Mouse (Mus musculus): ENCODE results near the gene Gtf3a. TPM values are rescaled to one million over a fixed set of nuclear protein-coding genes. Genes with fewer than 3 reads are reported as not detected.
"Not testable (repeated sequence)": the region's sequence is repeated elsewhere in the genome, so short reads cannot be mapped to it uniquely, and the experiment has no call there.

The Gtf3a gene
- polyA plus RNA-seq, 1 experiment, result 40.5 TPM

- H3K4me1 ChIP-seq (ENCODE audit: control insufficient read depth, insufficient read depth, low read length), result no peaks in the 10 kb centered on the region
- TF ChIP-seq CTCF (IDR thresholded peaks at IDR 0.05; ENCODE audit: borderline replicate concordance, insufficient read depth, low read length), result no peak
- no peak for TF ChIP-seq POLR2A (IDR thresholded peaks at IDR 0.05; ENCODE audit: low read depth, low read length)
- no peak overlapping the region for H3K4me3 ChIP-seq (ENCODE audit: insufficient read depth, low read length)
- no peak overlapping the region for H3K27ac ChIP-seq (ENCODE audit: insufficient read depth, low read length)
Measured at GRCm38 (mm10) chr5:146933466-146933865, 15.0 kb upstream of the Gtf3a start.

GRCm38 (mm10) chr5:146937541-146938503 lies 10.6 kb upstream of the Gtf3a start:
- TF ChIP-seq CTCF (IDR thresholded peaks at IDR 0.05; ENCODE audit: borderline replicate concordance, insufficient read depth, low read length) (no peak), POLR2A (IDR thresholded peaks at IDR 0.05; ENCODE audit: low read depth, low read length) (no peak)
- no peaks in the 10 kb centered on the region for H3K4me1 ChIP-seq (ENCODE audit: control insufficient read depth, insufficient read depth, low read length)
- H3K4me3 ChIP-seq (ENCODE audit: insufficient read depth, low read length), result no peak overlapping the region
- no peak overlapping the region for H3K27ac ChIP-seq (ENCODE audit: insufficient read depth, low read length)

- Histone ChIP-seq H3K4me1 (ENCODE audit: control insufficient read depth, insufficient read depth, low read length) (no peaks in the 10 kb centered on the region), H3K4me3 (ENCODE audit: insufficient read depth, low read length) (no peak overlapping the region), H3K27ac (ENCODE audit: insufficient read depth, low read length) (no peak overlapping the region)
- TF ChIP-seq POLR2A (IDR thresholded peaks at IDR 0.05; ENCODE audit: low read depth, low read length), result no peak
- peak; percentile 30; the same call in 1 of the 2 replicates for TF ChIP-seq CTCF (IDR thresholded peaks at IDR 0.05; ENCODE audit: borderline replicate concordance, insufficient read depth, low read length)
Measured at GRCm38 (mm10) chr5:146939109-146939796, 9.2 kb upstream of the Gtf3a start.

GRCm38 (mm10) chr5:146940219-146940618 lies 8.2 kb upstream of the Gtf3a start:
- no peak overlapping the region for H3K4me3 ChIP-seq (ENCODE audit: insufficient read depth, low read length)
- H3K4me1 ChIP-seq (ENCODE audit: control insufficient read depth, insufficient read depth, low read length), result no peaks in the 10 kb centered on the region
- H3K27ac ChIP-seq (ENCODE audit: insufficient read depth, low read length), result no peak overlapping the region
- TF ChIP-seq POLR2A (IDR thresholded peaks at IDR 0.05; ENCODE audit: low read depth, low read length), result no peak
- TF ChIP-seq CTCF (IDR thresholded peaks at IDR 0.05; ENCODE audit: borderline replicate concordance, insufficient read depth, low read length), result no peak

GRCm38 (mm10) chr5:146941939-146942338 lies 6.5 kb upstream of the Gtf3a start:
- H3K27ac ChIP-seq (ENCODE audit: insufficient read depth, low read length); H3K4me1 ChIP-seq (ENCODE audit: control insufficient read depth, insufficient read depth, low read length); H3K4me3 ChIP-seq (ENCODE audit: insufficient read depth, low read length): not testable (repeated sequence)

GRCm38 (mm10) chr5:146942965-146943364 lies 5.5 kb upstream of the Gtf3a start:
- Histone ChIP-seq H3K4me3 (ENCODE audit: insufficient read depth, low read length) (no peak overlapping the region), H3K4me1 (ENCODE audit: control insufficient read depth, insufficient read depth, low read length) (no peaks in the 10 kb centered on the region), H3K27ac (ENCODE audit: insufficient read depth, low read length) (no peak overlapping the region)
- TF ChIP-seq POLR2A (IDR thresholded peaks at IDR 0.05; ENCODE audit: low read depth, low read length) (no peak), CTCF (IDR thresholded peaks at IDR 0.05; ENCODE audit: borderline replicate concordance, insufficient read depth, low read length) (no peak)

- 0 out of 2 replicates have a peak, but pooled peaks have one; percentile 22 for TF ChIP-seq CTCF (IDR thresholded peaks at IDR 0.05; ENCODE audit: borderline replicate concordance, insufficient read depth, low read length)
- no peak for TF ChIP-seq POLR2A (IDR thresholded peaks at IDR 0.05; ENCODE audit: low read depth, low read length)
- peaks cover 4% of the 10 kb centered on the region for H3K4me1 ChIP-seq (ENCODE audit: control insufficient read depth, insufficient read depth, low read length)
- no peak overlapping the region for H3K27ac ChIP-seq (ENCODE audit: insufficient read depth, low read length)
- no peak overlapping the region for H3K4me3 ChIP-seq (ENCODE audit: insufficient read depth, low read length)
Measured at GRCm38 (mm10) chr5:146944568-146944967, 3.9 kb upstream of the Gtf3a start.

GRCm38 (mm10) chr5:146946682-146947081 lies 1.8 kb upstream of the Gtf3a start:
- TF ChIP-seq POLR2A (IDR thresholded peaks at IDR 0.05; ENCODE audit: low read depth, low read length) (no peak), CTCF (IDR thresholded peaks at IDR 0.05; ENCODE audit: borderline replicate concordance, insufficient read depth, low read length) (no peak)
- Histone ChIP-seq H3K27ac (ENCODE audit: insufficient read depth, low read length) (no peak overlapping the region), H3K4me1 (ENCODE audit: control insufficient read depth, insufficient read depth, low read length) (peaks cover 8% of the 10 kb centered on the region)

GRCm38 (mm10) chr5:146947497-146947896 lies 960 bp upstream of the Gtf3a start:
- no peak overlapping the region for H3K4me3 ChIP-seq (ENCODE audit: insufficient read depth, low read length)
- no peak for TF ChIP-seq POLR2A (IDR thresholded peaks at IDR 0.05; ENCODE audit: low read depth, low read length)
- TF ChIP-seq CTCF (IDR thresholded peaks at IDR 0.05; ENCODE audit: borderline replicate concordance, insufficient read depth, low read length), result no peak

More at GRCm38 (mm10) chr5:146946682-146947081, 1.8 kb upstream of the Gtf3a start:
- no peak overlapping the region for H3K4me3 ChIP-seq (ENCODE audit: insufficient read depth, low read length)

GRCm38 (mm10) chr5:146948041-146948507 lies 383 bp upstream of the Gtf3a start:
- H3K27ac ChIP-seq (ENCODE audit: insufficient read depth, low read length), result peak overlapping the region; percentile 27
- TF ChIP-seq POLR2A (IDR thresholded peaks at IDR 0.05; ENCODE audit: low read depth, low read length) (no peak), CTCF (IDR thresholded peaks at IDR 0.05; ENCODE audit: borderline replicate concordance, insufficient read depth, low read length) (no peak)
- peaks cover 8% of the 10 kb centered on the region for H3K4me1 ChIP-seq (ENCODE audit: control insufficient read depth, insufficient read depth, low read length)
- peak overlapping the region; percentile 31 for H3K4me3 ChIP-seq (ENCODE audit: insufficient read depth, low read length)

More at GRCm38 (mm10) chr5:146947497-146947896, 960 bp upstream of the Gtf3a start:
- H3K27ac ChIP-seq (ENCODE audit: insufficient read depth, low read length), result no peak overlapping the region
- H3K4me1 ChIP-seq (ENCODE audit: control insufficient read depth, insufficient read depth, low read length), result peaks cover 8% of the 10 kb centered on the region

All from embryonic fibroblast, embryonic 13.5 days (primary cell).